Mouse (Mus musculus) thymus, postnatal 0 days (tissue): ENCODE measurements around the gene Sox12. TPM values are rescaled to one million over a fixed set of nuclear protein-coding genes. Genes with fewer than 3 reads are reported as not detected.

Experiments
- DNase-seq: peaks from one replicate; pipeline ENCODE4 v3.0.0-alpha.2; 2015; ENCODE audit warnings: low spot score
- polyA plus RNA-seq: library from polyadenylated mRNA; unstranded; fragments of >200 nt; fragmentation: Nextera tagmentation; extraction: Ambion mirVana; gene quantifications from 2 replicates; pipeline ENCODE4 v1.2.1, GENCODE M21; 2015

Gene Sox12
- polyA plus RNA-seq, 1 experiment from 2014 or later: 1.2 TPM

- DNase-seq: peak; percentile 34
These were observed 38.2 kb downstream of the Sox12 start for GRCm38 (mm10) chr2:152359616-152360015.

DNA sequence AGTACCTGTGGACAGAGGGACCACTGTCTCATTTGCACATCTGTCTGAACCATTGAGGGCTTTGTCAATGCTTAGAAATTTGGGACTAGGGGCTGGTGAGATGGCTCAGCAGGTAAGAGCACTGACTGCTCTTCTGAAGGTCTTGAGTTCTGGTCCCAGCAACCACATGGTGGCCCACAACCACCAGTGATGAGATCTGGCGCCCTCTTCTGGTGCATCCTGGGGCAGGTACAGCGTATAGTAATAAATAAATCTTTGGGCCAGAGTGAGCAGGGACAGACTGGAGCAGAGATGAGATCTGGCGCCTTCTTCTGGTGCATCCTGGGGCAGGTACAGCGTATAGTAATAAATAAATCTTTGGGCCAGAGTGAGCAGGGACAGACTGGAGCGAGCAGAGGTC lies 38.9 kb downstream of the Sox12 start:
- DNase-seq: peak; percentile 12

- DNase-seq: no peak
These were observed 40.6 kb downstream of the Sox12 start for GRCm38 (mm10) chr2:152357254-152357653.

- no peak for DNase-seq
These were observed 47.9 kb downstream of the Sox12 start for GRCm38 (mm10) chr2:152349842-152350540.

- no peak for DNase-seq
These were observed 48.7 kb downstream of the Sox12 start for GRCm38 (mm10) chr2:152349205-152349604.

- no peak for DNase-seq
These were observed 50.1 kb downstream of the Sox12 start for GRCm38 (mm10) chr2:152347722-152348121.

- no peak for DNase-seq
These were observed 50.9 kb downstream of the Sox12 start for GRCm38 (mm10) chr2:152346776-152347465.

DNA sequence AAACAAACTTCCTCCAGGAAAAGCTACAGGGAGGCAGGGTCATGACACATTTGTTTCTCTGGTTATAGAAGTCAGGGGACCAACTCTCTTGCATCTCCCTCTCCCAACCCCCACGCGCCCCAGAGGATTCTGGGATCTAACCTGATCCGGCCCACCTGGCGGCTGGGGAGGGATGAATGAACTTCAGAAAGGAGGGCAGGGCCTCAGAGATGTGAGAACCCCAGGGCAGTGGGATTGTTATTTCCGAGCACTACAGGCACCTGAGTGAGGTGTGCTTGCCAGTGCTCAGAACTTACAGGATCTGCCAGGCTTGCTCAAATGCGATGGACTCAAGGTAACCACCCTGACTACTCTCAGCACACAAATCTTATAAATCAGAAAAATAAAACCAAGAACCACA lies 52.5 kb downstream of the Sox12 start:
- DNase-seq: no peak

DNA sequence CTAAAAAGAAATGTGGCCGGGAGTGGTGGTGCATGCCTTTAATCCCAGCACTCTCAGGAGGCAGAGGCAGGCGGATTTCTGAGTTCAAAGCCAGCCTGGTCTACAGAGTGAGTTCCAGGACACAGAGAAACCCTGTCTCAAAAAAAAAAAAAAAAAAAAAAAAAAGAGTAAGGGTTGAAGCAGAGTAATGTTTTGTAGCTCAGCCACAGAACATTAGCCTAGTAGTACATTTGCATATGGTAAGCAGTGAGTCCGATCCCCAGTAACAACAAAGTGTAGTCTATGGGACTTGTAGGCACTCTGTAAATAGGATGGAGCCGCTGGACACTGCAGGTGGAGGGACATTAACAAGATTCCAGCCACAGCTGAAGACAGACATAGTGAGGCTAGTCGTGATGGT lies 53.0 kb downstream of the Sox12 start:
- DNase-seq: no peak

- DNase-seq: peak; percentile 27
These were observed 53.5 kb downstream of the Sox12 start for GRCm38 (mm10) chr2:152344361-152344760.

Other genes with a start within 250 kb of the Sox12 start
- 105 and 120 TPM in 2 replicates for gene Csnk2a1, start 171.2 kb downstream of the Sox12 start, polyA plus RNA-seq
- gene Tbc1d20, start 104.2 kb downstream of the Sox12 start, polyA plus RNA-seq: 28.5 and 31.1 TPM in 2 replicates
- 131 and 138 TPM in 2 replicates for gene Rbck1, start 65.4 kb downstream of the Sox12 start, polyA plus RNA-seq
- 1.4 and 1.6 TPM in 2 replicates for gene Trib3, start 54.0 kb downstream of the Sox12 start, polyA plus RNA-seq
- gene Nrsn2, start 21.4 kb downstream of the Sox12 start, polyA plus RNA-seq: not detected in 2 replicates
- 7.2 and 7.4 TPM in 2 replicates for gene Zcchc3, start 17.0 kb upstream of the Sox12 start, polyA plus RNA-seq
- 0.51 and 0.64 TPM in 2 replicates for gene 6820408C15Rik, start 17.5 kb upstream of the Sox12 start, polyA plus RNA-seq
- 0.23 and 0.28 TPM in 2 replicates for gene Defb23, start 66.6 kb upstream of the Sox12 start, polyA plus RNA-seq
- not detected in 2 replicates for gene Defb20, start 79.0 kb upstream of the Sox12 start, polyA plus RNA-seq
- not detected in 2 replicates for gene Defb22, start 92.1 kb upstream of the Sox12 start, polyA plus RNA-seq
- gene Defb26, start 113.6 kb upstream of the Sox12 start, polyA plus RNA-seq: 0.24 TPM in 1 of 2 replicates, not detected in the other
- gene Defb28, start 120.2 kb upstream of the Sox12 start, polyA plus RNA-seq: not detected in 2 replicates
- not detected in 2 replicates for gene Defb29, start 142.0 kb upstream of the Sox12 start, polyA plus RNA-seq
- 3.0 TPM in 1 of 2 replicates, not detected in the other for gene Gm17416, start 171.3 kb upstream of the Sox12 start, polyA plus RNA-seq
- not detected in 2 replicates for gene Defb21, start 174.7 kb upstream of the Sox12 start, polyA plus RNA-seq
- gene Defb19, start 182.2 kb upstream of the Sox12 start, polyA plus RNA-seq: 1.3 and 2.2 TPM in 2 replicates
- gene Defb45, start 201.3 kb upstream of the Sox12 start, polyA plus RNA-seq: 0.53 TPM in 1 of 2 replicates, not detected in the other
- not detected in 2 replicates for gene Defb36, start 206.3 kb upstream of the Sox12 start, polyA plus RNA-seq
- gene Defb25, start 225.0 kb upstream of the Sox12 start, polyA plus RNA-seq: 1.6 and 2.1 TPM in 2 replicates
- 2.2 and 3.2 TPM in 2 replicates for gene Rem1, start 228.9 kb upstream of the Sox12 start, polyA plus RNA-seq